Mouse (Mus musculus): ENCODE data around the gene Gne. TPM values are rescaled to one million over a fixed set of nuclear protein-coding genes. Genes with fewer than 3 reads are reported as not detected.

The Gne gene
- polyA plus RNA-seq, 1 experiment from 2014 or later, result 20.1 TPM

DNA sequence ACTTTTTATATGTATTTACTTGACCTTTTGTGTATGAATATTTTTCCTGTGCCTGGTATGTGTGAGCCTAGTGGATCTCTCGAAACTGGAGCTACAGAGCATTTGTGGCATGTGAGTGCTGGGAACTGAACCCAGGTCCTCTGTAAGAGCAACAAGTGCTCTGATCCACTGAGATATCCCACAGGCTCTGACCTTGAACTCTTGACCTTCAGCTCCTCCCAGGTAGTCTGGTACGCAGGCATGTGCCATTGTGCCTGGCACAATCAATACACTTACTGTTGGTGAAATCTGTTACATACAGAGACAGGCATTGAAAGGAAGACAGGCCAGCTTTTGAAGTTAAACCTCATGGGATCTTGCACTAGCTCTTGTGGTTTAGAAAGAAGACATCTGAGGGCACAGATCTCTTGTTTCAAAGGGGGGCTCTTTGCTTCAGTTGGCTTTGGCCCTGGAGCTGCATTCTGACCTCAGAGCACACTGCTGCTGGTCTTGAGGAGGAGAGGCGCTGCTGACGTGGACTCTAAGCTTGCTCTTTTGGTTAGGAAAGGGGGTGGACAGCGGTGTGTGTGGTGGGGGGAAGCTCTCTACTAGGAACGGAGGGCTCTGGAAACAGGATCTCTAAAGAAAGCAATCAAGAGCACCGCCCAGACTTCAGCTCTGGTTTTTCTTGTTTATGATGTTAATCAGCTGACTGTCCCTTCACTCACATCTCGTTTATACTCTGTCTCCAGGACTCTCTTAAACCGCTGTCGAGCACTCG is 13.8 kb upstream of the Gne start:
- no peak overlapping the region for H3K4me2 ChIP-seq
- no peak for ATAC-seq (ENCODE audit: low FRiP score)
- H3K9ac ChIP-seq, result no peak overlapping the region
- no peaks in the 10 kb centered on the region for H3K9me3 ChIP-seq
- WGBS, result 50% methylated on average over 11 of the region's 11 CpGs
- H3K36me3 ChIP-seq (replicated peaks), result no peaks in the 10 kb centered on the region
- no peak overlapping the region for H3K4me3 ChIP-seq (replicated peaks)
- 0 out of 2 replicates have a peak, but pooled peaks cover 3% of the 10 kb centered on the region for H3K27me3 ChIP-seq
- H3K4me1 ChIP-seq, result no peaks in the 10 kb centered on the region
- no peak overlapping the region for H3K27ac ChIP-seq

DNA sequence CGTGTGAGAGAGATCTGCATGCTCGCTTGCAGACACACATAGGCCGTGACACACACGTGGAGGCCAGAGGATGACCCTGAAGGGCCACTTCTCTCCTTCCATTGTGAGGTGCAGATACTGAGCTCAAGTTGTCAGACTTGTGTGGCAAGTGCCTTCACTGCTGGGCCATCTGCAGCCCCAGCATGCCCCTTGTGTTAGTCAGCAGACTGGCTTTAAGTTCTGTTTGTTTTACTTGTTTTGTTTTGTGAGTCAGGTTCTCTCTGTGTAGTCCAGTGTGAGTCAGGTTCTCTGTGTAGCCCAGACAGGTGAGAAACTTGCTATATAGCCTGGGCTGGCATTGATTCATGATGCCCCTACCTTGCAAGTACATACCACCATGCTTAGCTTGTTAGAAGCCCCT is 10.5 kb upstream of the Gne start:
- no peak for ATAC-seq (ENCODE audit: low FRiP score)

DNA sequence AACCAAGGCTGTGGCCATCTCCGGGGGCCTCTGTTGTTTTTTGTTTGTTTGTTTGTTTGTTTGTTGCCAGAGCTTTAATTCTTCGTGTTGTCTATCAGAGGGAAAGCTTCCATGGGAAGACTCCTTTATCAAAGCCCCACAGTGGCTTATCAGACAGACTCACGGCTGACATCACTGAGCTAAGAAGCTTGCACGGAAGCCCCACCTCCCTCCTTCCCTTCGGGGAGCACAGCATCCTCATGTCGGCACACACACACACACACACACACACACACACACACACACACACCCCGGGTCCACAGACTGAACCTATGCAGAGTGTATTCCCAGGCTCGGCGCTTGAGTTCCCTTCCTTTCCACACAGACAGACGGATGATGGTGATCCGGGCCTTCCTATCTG is 8.4 kb upstream of the Gne start:
- Histone ChIP-seq H3K9me3 (no peaks in the 10 kb centered on the region), H3K9ac (no peak overlapping the region), H3K27me3 (0 out of 2 replicates have a peak, but pooled peaks cover 3% of the 10 kb centered on the region), H3K36me3 (replicated peaks) (no peaks in the 10 kb centered on the region), H3K4me1 (no peaks in the 10 kb centered on the region), H3K4me3 (replicated peaks) (no peak overlapping the region), H3K4me2 (no peak overlapping the region), H3K27ac (no peak overlapping the region)
- ATAC-seq (ENCODE audit: low FRiP score), result no peak
- WGBS, result 90% methylated on average over 11 of the region's 11 CpGs

More for the DNA sequence above, 10.5 kb upstream of the Gne start:
- Histone ChIP-seq H3K9ac (no peak overlapping the region), H3K27ac (no peak overlapping the region), H3K4me2 (no peak overlapping the region), H3K27me3 (0 out of 2 replicates have a peak, but pooled peaks cover 3% of the 10 kb centered on the region), H3K36me3 (replicated peaks) (no peaks in the 10 kb centered on the region), H3K4me3 (replicated peaks) (no peak overlapping the region), H3K9me3 (no peaks in the 10 kb centered on the region), H3K4me1 (no peaks in the 10 kb centered on the region)
- 82% methylated on average over 4 of the region's 4 CpGs for WGBS

DNA sequence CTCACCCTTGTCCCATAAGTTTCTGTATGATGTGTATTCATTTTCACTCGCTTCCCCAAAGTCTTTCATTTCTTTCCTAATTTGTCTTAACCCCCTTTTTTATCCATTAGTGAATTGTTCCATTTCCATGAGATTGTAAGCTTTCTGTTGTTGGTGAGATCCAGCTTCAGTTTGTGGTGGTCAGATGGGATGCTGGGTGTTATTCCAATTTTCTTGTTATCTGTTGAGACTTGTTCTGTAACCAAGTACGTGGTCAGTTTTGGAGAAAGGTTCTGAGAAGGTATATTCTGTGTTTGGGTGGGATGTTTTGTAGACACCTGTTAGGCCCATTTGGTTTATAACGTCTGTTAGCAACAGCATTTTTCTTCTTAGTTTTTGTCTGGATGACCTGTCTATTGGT is 1.6 kb upstream of the Gne start:
- Histone ChIP-seq H3K27ac (no peak overlapping the region), H3K4me2 (no peak overlapping the region), H3K27me3 (no peaks in the 10 kb centered on the region), H3K4me1 (no peaks in the 10 kb centered on the region), H3K9me3 (no peaks in the 10 kb centered on the region), H3K36me3 (replicated peaks) (no peaks in the 10 kb centered on the region), H3K9ac (no peak overlapping the region), H3K4me3 (replicated peaks) (no peak overlapping the region)
- WGBS, result 92% methylated on average over 3 of the region's 3 CpGs
- no peak for ATAC-seq (ENCODE audit: low FRiP score)

DNA sequence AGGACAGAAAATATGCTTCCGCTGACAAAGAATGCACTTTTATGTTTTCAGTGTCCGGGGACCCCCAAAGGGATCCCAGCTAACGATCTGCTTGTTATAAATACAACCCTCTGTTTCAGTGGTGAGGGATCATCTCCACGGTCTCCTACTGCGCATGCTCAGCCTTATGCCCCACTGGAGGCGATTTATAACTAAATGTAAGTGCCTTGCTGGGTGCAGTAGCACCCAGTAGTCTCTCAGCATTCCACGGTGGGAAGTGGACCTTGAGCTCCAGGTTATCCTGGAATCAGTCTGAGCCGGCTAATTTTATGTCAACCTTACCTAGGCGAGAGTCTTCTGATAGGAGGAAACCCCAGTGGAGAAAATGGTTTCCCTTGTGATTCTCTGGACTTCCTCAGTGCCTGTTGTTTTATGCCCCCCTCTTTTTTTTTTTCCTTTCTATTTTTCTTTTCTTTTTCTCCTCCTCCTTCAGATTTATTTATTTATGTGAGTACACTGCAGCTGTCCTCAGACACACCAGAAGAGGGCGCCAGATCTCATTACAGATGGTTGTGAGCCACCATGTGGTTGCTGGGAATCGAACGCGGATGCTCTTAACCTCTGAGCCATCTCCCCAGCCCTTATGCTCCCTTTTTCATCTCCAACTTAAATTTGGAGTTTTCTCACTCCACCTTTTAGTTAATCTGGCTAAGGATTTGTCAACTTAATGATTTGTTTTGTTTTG is 787 bp upstream of the Gne start:
- Histone ChIP-seq H3K4me3 (replicated peaks) (no peak overlapping the region), H3K4me2 (peak overlapping the region; percentile 10; the same call in 1 of the 2 replicates), H3K9ac (no peak overlapping the region), H3K36me3 (replicated peaks) (no peaks in the 10 kb centered on the region), H3K9me3 (no peaks in the 10 kb centered on the region), H3K27me3 (no peaks in the 10 kb centered on the region), H3K4me1 (no peaks in the 10 kb centered on the region), H3K27ac (no peak overlapping the region)
- WGBS, result 79% methylated on average over 13 of the region's 13 CpGs
- no peak for ATAC-seq (ENCODE audit: low FRiP score)

DNA sequence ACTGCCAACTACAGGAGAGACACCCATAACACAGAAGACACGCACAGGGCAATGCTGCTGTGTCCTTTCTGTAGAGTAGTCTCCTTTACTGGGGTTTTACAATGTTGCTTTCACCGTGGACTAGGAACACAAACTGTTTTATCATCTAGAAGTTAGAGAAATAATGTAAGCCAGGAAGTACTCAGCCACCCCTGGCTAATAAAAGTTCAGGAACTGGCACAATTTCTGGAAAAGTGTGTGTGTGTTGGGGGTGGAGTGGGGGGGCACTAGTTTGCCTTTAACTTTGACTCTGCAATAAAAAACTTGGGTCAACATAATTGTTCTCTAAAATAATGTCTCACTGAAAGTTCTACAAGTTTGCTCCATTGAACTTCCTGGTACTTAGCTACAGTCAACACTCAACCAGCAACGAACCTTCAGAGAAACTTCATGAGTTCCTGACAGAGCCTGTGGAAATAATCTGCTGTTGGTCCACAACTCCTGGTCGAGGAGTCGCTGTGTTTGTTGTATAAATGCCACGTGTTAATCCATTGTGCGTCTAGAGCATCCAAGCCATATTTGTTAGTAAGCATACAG is 5.5 kb downstream of the Gne start:
- Histone ChIP-seq H3K27ac (no peak overlapping the region), H3K9me3 (no peaks in the 10 kb centered on the region), H3K4me2 (no peak overlapping the region), H3K9ac (no peak overlapping the region), H3K36me3 (replicated peaks) (no peaks in the 10 kb centered on the region), H3K4me3 (replicated peaks) (no peak overlapping the region), H3K27me3 (no peaks in the 10 kb centered on the region; the same call in 1 of the 2 replicates), H3K4me1 (no peaks in the 10 kb centered on the region)
- 88% methylated on average over 7 of the region's 7 CpGs for WGBS
- no peak for ATAC-seq (ENCODE audit: low FRiP score)

DNA sequence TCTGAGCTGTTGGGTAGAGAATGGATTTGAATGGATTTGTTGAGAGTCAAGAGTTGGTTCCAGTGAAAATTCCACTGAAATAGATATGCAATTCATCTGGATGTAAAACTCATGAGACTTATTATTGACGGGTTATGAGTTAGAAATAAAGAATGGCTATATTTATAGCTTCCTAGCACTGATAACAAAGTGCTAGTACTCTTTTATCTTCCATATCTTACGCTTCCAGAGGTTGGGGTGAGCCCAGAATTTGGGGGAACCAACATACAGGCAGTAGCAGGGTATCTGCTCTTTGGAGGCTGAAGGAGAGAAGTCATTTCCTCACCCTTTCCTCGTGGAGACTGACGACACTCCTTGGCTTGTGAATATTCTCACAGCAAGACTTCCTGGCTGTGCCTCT is 9.6 kb downstream of the Gne start:
- 75% methylated on average over 4 of the region's 4 CpGs for WGBS
- Histone ChIP-seq H3K4me2 (no peak overlapping the region), H3K4me1 (peaks cover 18% of the 10 kb centered on the region), H3K27ac (no peak overlapping the region), H3K27me3 (no peaks in the 10 kb centered on the region; the same call in 1 of the 2 replicates), H3K36me3 (replicated peaks) (no peaks in the 10 kb centered on the region), H3K4me3 (replicated peaks) (no peak overlapping the region), H3K9ac (no peak overlapping the region), H3K9me3 (no peaks in the 10 kb centered on the region)
- ATAC-seq (ENCODE audit: low FRiP score), result no peak

DNA sequence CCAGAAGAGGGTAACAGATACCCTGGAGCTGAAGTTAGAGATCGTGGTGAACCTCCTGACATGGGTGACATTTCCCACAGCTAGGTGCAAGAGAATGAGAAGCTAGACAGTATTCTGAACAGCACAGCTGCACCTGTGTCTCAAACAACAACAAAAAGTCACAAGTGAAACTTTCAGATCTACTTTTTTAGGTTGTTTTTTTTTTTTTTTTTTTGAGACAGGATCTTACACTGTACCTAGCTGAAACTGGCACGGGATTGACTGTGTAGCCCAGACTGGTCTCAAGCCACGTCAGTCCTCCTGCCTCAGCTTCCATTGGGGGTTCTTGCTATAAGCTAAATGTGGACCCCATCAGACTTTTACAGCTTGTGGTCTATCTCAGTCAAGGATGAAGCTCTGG is 10.2 kb downstream of the Gne start:
- WGBS, result 84% methylated on average over 3 of the region's 3 CpGs

DNA sequence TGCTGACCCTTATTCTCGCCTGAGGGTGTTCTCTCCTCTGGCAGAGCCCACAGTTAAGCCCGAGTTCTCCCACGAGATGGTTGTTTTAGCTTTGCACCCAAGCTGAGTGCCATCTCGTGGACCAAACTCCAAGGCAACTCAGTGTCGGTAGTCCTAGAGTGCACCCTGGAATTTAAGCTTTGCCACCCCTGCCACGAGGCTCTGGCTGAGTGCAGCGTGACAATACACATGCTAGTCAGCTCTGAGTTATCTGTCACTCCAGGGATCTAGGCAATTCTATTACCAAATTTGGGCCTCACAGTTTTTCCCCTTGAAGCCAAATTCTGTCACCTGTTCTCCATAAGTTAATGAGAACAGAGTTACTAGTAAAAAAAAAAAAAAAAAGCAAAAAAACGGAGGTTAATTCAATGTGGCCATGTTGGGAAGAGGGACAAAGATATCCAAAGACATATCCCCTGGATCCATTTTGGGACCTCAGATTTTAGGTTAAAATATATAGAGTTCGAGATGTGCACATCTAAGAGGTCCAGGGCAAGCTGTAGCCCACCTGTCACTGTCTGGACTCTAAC is 11.0 kb downstream of the Gne start:
- H3K4me1 ChIP-seq, result peaks cover 22% of the 10 kb centered on the region
- H3K27ac ChIP-seq, result 0 out of 2 replicates have a peak overlapping the region, but pooled peaks have one; percentile 71
- WGBS, result 10% methylated on average over 9 of the region's 9 CpGs

More for the DNA sequence above, 10.2 kb downstream of the Gne start:
- Histone ChIP-seq H3K27ac (no peak overlapping the region), H3K4me1 (peaks cover 19% of the 10 kb centered on the region), H3K9me3 (no peaks in the 10 kb centered on the region), H3K9ac (no peak overlapping the region), H3K4me3 (replicated peaks) (no peak overlapping the region), H3K4me2 (no peak overlapping the region), H3K27me3 (no peaks in the 10 kb centered on the region; the same call in 1 of the 2 replicates), H3K36me3 (replicated peaks) (no peaks in the 10 kb centered on the region)
- no peak for ATAC-seq (ENCODE audit: low FRiP score)

DNA sequence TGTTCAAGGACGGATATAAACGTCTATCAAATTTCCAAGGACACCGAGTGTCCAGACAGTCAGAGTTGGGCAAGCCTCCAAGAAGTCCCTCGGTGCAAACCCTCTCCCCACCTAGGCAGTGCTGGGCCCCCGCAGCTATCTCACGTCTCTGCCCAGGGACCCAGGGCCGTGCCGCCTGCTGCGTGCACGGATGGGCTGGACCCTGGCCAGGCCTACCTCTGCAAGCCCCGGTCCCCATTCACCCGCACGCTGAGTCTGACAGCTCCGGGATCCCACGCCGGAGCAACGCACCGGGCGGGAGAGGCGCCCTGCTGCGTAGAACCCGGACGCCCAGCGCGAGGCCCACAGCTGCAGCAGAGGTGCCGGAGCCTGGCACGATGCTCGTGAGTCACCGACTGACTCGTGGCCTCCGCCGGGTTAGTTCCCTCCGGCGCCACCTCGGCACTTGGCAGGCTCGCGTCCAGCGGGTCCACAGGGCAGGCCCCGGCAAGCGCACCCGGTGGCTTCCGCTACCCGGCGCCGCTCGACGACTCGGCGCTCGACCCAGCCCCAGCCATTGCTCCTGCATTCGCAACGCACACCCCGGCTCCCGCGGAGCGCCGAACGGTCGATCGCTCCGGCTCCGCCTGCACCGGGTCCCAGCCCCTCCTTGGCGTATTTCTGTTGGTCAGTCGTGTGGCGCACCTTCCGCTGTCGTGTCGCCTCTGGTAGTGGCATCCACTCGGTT is 11.7 kb downstream of the Gne start:
- peak; percentile 96 for ATAC-seq (ENCODE audit: low FRiP score)
- Histone ChIP-seq H3K4me2 (peak overlapping the region; percentile 75), H3K9ac (peak overlapping the region; percentile 86), H3K4me3 (replicated peaks) (peak overlapping the region; percentile 92), H3K9me3 (no peaks in the 10 kb centered on the region), H3K27ac (peak overlapping the region; percentile 71), H3K36me3 (replicated peaks) (no peaks in the 10 kb centered on the region), H3K4me1 (peaks cover 22% of the 10 kb centered on the region), H3K27me3 (no peaks in the 10 kb centered on the region; the same call in 1 of the 2 replicates)
- under 1% methylated on average over 70 of the region's 70 CpGs for WGBS

More for the DNA sequence above, 11.0 kb downstream of the Gne start:
- Histone ChIP-seq H3K9ac (peak overlapping the region; percentile 86), H3K27me3 (no peaks in the 10 kb centered on the region; the same call in 1 of the 2 replicates), H3K4me3 (replicated peaks) (peak overlapping the region; percentile 92), H3K36me3 (replicated peaks) (no peaks in the 10 kb centered on the region), H3K4me2 (peak overlapping the region; percentile 75), H3K9me3 (no peaks in the 10 kb centered on the region)
- no peak; the same call in 1 of the 2 replicates for ATAC-seq (ENCODE audit: low FRiP score)

DNA sequence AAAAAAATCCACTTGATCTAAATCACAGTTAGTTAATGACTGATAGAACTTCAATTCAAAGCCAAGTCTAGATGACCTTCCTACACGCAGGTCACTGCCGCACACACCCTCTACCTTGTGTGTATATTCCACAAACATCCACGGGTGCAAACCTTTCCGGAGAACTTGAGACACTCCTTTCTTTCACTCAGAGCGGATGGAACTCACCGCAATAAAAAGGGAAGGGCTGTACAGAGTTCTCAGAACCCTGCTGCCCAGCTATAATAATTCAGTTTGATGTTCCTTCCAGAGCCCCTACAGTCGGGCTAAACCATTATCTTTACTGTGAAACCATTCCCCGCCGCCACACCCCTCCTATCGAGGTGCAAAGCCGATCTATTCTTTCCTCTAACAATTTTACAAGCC is 12.2 kb downstream of the Gne start:
- Histone ChIP-seq H3K9me3 (no peaks in the 10 kb centered on the region), H3K36me3 (replicated peaks) (no peaks in the 10 kb centered on the region), H3K4me1 (peaks cover 22% of the 10 kb centered on the region), H3K4me2 (peak overlapping the region; percentile 75), H3K9ac (peak overlapping the region; percentile 86), H3K27me3 (no peaks in the 10 kb centered on the region; the same call in 1 of the 2 replicates), H3K27ac (no peak overlapping the region), H3K4me3 (replicated peaks) (peak overlapping the region; percentile 92)
- WGBS, result 20% methylated on average over 11 of the region's 11 CpGs
- no peak for ATAC-seq (ENCODE audit: low FRiP score)
